Mouse (Mus musculus) thymus, postnatal 14 days (tissue): Measurements from ENCODE around the gene Stum.

Source experiments
- DNase-seq: peaks from one replicate; pipeline ENCODE4 v3.0.0; 2021

The Stum gene

DNA sequence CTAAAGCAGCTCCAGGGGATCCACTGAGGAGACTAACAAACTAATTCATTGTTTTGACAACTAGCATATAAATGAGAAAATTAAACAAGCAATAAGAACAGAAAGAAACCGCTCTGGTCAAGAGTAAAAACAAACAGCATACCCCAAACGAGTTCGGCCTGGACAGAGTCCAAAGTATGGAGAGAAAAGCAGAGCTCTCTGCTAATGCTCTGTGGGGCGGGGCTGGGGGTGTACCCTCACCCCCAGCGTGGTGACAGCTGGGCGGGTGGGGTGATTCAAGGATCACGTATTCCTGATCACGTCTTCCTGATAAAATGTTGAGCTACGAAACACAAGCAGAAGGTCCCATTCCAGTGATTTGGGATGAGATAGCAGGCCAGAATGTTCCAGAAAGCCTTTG lies 9.5 kb upstream of the Stum start:
- DNase-seq, result no peak

- DNase-seq, result no peak
These were observed 2.0 kb upstream of the Stum start for GRCm38 (mm10) chr1:180485346-180485745.

DNA sequence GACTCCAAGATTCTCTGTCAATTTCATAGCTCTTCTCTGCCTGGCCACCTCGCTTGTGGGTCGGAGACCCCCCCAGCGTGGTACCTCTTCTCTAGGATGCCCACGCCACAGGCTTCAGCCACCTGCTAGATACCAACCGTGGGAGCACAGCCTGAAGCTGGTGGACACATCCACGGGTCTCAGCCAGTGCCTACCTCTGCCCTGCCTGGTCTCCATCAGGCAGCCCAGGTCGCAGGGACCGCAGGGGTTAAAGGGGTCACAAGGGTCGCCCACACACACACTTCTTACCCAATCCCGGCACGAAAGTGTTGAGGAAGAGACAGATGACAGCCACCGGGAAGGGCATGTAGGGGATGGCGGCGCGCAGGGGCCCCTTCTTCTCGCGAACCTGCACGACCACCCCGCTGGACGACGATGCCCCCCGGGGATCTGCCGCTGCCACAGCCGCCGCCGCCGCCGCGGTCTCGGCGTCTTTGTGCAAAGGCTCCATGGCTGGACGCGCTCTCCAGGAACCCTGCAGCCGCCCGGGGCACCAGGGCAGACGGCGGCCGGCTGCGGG lies 385 bp downstream of the Stum start:
- no peak for DNase-seq

GRCm38 (mm10) chr1:180481956-180482355 lies 1.3 kb downstream of the Stum start:
- DNase-seq, result no peak

DNA sequence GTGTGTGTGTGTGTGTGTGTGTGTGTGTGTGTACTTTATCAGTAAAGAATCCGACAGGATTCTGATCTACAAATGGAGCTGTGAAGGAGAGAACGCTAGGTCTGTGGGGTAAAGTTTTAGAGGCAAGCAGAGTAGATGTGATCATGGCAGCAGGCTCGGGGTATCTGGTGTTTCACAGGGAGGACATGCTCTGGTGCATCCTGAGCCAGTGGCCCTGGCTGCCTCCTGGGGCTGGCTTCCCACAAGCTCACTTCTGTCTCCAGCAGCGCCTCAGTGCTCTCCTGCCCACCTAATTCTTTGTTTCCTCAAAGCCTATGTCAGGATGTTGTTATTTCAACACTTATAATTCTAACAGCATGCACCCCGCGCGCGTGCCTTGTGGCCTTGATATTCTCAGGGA lies 2.0 kb downstream of the Stum start:
- no peak for DNase-seq

DNA sequence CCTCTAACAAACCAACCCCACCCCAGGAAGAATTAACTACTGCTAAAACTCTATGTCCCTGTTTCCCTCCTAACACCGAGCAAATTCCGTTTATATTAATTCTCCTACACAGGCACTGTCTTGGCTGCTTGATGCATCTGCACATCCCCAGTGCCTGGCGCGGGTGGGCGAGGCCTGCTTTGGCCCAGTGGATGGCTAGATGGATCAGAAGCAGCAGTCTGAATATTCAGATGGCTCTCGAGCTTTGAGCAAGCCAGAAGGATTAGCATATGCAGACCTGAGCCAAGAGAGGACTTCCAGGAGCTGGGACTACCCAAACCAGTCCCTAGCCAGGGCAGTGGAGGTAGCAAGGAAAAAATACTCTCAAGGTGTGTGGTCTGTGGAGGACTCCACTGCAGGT lies 3.0 kb downstream of the Stum start:
- no peak for DNase-seq

GRCm38 (mm10) chr1:180473566-180473965 lies 9.7 kb downstream of the Stum start:
- no peak for DNase-seq

GRCm38 (mm10) chr1:180468004-180468403 lies 15.3 kb downstream of the Stum start:
- no peak for DNase-seq

DNA sequence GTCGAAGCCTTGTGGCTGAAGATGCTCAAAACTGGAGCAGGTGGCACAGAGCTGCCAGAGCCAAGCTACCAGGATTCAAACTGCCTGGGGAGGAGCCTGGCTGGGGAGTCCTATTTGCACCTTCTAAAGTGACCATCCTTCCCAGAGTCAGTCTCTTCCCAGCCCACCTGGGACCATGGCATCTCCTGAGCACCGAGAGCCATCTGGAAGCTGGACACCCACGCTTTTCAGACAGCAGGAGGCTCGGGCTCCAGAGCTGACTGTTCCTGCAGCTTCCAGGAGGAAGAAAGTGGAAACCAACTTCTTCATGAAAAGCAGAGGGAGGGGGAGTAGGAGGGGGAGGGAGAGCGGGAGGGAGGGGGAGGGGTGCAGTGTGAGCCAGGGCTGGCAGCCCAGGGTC lies 17.7 kb downstream of the Stum start:
- no peak for DNase-seq

- DNase-seq, result no peak
These were observed 18.9 kb downstream of the Stum start for GRCm38 (mm10) chr1:180464357-180464756.

- DNase-seq, result no peak
These were observed 20.3 kb downstream of the Stum start for GRCm38 (mm10) chr1:180462983-180463475.

- no peak for DNase-seq
These were observed 20.9 kb downstream of the Stum start for GRCm38 (mm10) chr1:180462396-180462795.

DNA sequence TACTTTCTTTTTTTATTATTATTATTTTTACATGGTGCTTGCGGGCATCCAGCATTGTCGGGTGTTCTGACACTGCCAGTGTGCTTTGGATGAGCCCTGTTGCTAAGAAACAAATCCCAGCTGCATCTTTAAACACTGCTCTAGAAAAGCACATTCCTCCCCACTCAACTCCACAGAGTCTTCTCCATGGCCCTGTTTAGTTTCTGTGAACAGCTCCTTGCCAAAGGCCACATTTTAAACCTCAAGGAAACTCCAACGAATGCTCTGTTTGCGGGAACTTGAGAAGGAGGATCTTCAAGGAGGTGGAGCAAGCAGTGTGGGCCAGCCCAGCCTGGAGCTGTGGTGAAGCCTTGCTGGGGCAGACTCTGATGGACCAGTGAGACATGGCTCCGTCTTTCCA lies 22.6 kb downstream of the Stum start:
- no peak for DNase-seq

DNA sequence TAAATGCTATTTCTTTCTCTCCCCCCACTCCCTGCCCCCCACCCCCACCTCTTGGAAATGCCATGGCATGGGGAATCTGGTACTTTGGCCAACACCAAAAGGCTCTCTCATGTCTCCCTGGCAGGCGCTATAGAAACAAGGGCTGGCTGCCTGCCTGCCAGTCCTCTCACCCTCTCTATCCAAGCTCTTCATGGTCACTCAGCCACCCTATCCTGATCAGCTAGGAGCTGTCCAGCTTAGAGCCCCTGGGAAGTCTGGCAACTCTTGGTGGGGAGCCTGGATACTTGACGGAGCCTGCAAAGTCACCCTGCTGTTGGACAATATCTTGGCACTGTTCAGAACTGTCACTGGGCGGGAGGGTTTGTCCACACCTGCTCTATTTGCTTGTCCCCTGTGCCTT lies 24.6 kb downstream of the Stum start:
- DNase-seq, result no peak

GRCm38 (mm10) chr1:180458274-180458673 lies 25.0 kb downstream of the Stum start:
- no peak for DNase-seq

GRCm38 (mm10) chr1:180449641-180450040 lies 33.7 kb downstream of the Stum start:
- peak; percentile 26 for DNase-seq

- no peak for DNase-seq
These were observed 38.9 kb downstream of the Stum start for GRCm38 (mm10) chr1:180444411-180444810.

DNA sequence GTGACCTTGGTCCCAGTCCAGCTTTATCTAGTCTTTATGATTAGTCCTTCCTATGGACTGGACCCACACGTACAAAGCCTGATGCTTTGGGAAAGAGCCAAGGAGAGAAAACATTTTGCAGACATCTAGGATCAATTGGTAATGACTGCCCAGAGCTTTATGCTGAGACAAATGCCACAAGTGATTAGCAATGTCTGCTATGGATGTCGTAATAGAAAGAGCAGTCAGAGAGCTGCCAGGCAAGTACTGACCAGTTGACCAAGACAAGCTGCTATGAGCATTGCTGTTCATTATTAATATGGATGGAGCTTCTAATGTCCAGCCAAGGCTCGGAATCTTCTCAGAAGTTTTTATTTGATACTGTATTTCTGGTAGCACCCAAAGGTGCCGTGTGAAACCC lies 43.8 kb downstream of the Stum start:
- no peak for DNase-seq

- DNase-seq, result peak; percentile 39
These were observed 48.4 kb downstream of the Stum start for GRCm38 (mm10) chr1:180434925-180435324.

DNA sequence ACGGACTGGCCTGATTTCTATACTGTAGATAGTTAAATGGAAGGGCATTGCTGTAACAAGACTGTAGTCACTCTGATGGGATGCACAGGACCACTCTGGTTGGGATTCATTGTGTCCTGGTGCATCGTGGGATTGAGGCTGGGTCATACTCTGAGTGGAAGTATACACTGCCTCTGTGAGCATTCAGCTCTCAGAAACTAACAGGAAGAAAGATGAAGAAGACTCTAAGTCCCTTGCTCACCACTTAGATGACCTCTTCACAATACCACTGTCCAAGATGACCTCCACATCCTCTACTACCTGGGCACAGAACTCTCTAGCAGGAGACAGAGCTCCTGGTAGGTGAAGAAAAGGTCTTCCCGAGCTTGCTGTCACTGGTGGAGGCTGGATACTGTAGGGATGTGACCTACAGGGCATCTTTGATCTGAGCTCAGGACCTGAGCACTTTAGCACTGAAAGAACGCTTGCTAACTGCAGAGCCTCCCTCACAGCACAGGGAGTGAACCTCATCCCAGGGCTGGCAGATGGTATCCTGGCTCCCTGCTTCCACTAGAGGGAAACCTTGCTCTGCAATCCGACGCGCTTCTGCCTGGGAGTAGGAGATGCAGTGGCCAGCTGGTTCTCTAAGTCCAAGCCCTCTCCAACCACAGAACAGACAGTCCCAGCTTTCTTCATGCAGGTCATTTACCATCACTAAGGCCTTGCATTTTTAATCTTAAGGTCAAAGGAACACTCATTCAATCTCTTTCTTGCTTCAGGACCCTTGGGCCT lies 49.3 kb downstream of the Stum start:
- peak; percentile 50 for DNase-seq

GRCm38 (mm10) chr1:180433098-180433538 lies 50.2 kb downstream of the Stum start:
- no peak for DNase-seq

GRCm38 (mm10) chr1:180431833-180432232 lies 51.5 kb downstream of the Stum start:
- peak; percentile 82 for DNase-seq

- no peak for DNase-seq
These were observed 53.5 kb downstream of the Stum start for GRCm38 (mm10) chr1:180429819-180430218.

DNA sequence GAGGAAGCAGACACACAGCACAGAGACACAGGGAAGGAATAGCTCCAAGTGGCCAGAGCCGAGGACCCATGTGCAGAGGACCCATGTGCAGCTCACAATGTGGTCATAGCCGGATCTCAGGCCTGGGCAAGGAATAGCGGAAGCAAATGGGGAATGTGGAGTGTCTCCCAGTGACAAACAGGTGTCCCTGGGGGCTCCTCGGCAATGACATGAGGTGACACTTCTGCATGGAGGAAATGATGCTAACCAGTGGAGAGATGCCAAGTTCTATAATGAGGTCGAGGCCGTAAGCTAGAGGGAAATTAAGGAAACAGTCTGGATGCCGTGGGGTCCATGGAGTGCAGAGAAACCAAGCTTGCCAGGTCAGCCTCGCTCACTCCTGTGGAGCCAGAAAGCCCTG lies 54.4 kb downstream of the Stum start:
- DNase-seq, result no peak
